Mouse (Mus musculus): ENCODE measurements around the gene Gm9602.
"Not testable (repeated sequence)": the region's sequence is repeated elsewhere in the genome, so short reads cannot be mapped to it uniquely, and the experiment has no call there.

Gm9602 gene

GRCm38 (mm10) chr14:4776037-4776436 is at the start of gene Gm9602:
Gene Gm9602 (plus strand): TSS chr14:4776337.
- not testable (repeated sequence) for DNase-seq (ENCODE audit: low spot score)

GRCm38 (mm10) chr14:4806421-4806820 is 30.3 kb downstream of the Gm9602 start:
- not testable (repeated sequence) for DNase-seq (ENCODE audit: low spot score)

- DNase-seq (ENCODE audit: low spot score) = not testable (repeated sequence)
These were observed 45.8 kb downstream of the Gm9602 start for GRCm38 (mm10) chr14:4821950-4822349.

Data from ovary, postnatal 14 days (tissue).